Mouse (Mus musculus): ENCODE results near the gene Ptprr. TPM values are rescaled to one million over a fixed set of nuclear protein-coding genes. Genes with fewer than 3 reads are reported as not detected.
A peak's percentile ranks its signal among the peaks of the same experiment; 100 is the strongest.

Gene Ptprr
- polyA plus RNA-seq, 1 experiment from 2014 or later = 2.9 TPM

- H3K4me3 ChIP-seq (ENCODE audit: low read depth, low read length) = no peak overlapping the region
- no peaks in the 10 kb centered on the region for H3K36me3 ChIP-seq (ENCODE audit: control insufficient read depth, insufficient read depth, low read length)
- H3K27me3 ChIP-seq (ENCODE audit: control insufficient read depth, insufficient read depth, low read length) = no peaks in the 10 kb centered on the region
- 23% methylated on average over 4 of the region's 4 CpGs for WGBS
- H3K9me3 ChIP-seq (ENCODE audit: control insufficient read depth, low read length) = no peaks in the 10 kb centered on the region
- peak overlapping the region; percentile 22; the same call in 1 of the 2 replicates for H3K4me2 ChIP-seq
- H3K4me1 ChIP-seq (ENCODE audit: control insufficient read depth, insufficient read depth, low read length) = no peaks in the 10 kb centered on the region; the same call in 1 of the 2 replicates
- no peak overlapping the region for H3K27ac ChIP-seq (ENCODE audit: low read depth, low read length)
- DNase-seq (ENCODE audit: low spot score, missing footprints) = peak; percentile 91
- peak; percentile 65; the same call in 1 of the 2 replicates for ATAC-seq (ENCODE audit: low FRiP score)
- no peak overlapping the region for H3K9ac ChIP-seq (ENCODE audit: low read length)
These were observed 179.5 kb downstream of the Ptprr start for GRCm38 (mm10) chr10:116197416-116197939.

GRCm38 (mm10) chr10:116199035-116199434 lies 181.0 kb downstream of the Ptprr start:
- DNase-seq (ENCODE audit: low spot score, missing footprints) (peak; percentile 91), ATAC-seq (ENCODE audit: low FRiP score) (no peak)
- no peak overlapping the region for H3K4me3 ChIP-seq (ENCODE audit: low read depth, low read length)
- no peaks in the 10 kb centered on the region for H3K27me3 ChIP-seq (ENCODE audit: control insufficient read depth, insufficient read depth, low read length)
- no peaks in the 10 kb centered on the region for H3K36me3 ChIP-seq (ENCODE audit: control insufficient read depth, insufficient read depth, low read length)
- 20% methylated on average over 5 of the region's 5 CpGs for WGBS
- no peak overlapping the region for H3K9ac ChIP-seq (ENCODE audit: low read length)
- no peaks in the 10 kb centered on the region for H3K9me3 ChIP-seq (ENCODE audit: control insufficient read depth, low read length)
- no peaks in the 10 kb centered on the region; the same call in 1 of the 2 replicates for H3K4me1 ChIP-seq (ENCODE audit: control insufficient read depth, insufficient read depth, low read length)
- H3K27ac ChIP-seq (ENCODE audit: low read depth, low read length) = no peak overlapping the region
- H3K4me2 ChIP-seq = no peak overlapping the region

- no peak overlapping the region for H3K4me3 ChIP-seq (ENCODE audit: low read depth, low read length)
- no peaks in the 10 kb centered on the region for H3K4me1 ChIP-seq (ENCODE audit: control insufficient read depth, insufficient read depth, low read length)
- H3K36me3 ChIP-seq (ENCODE audit: control insufficient read depth, insufficient read depth, low read length) = no peaks in the 10 kb centered on the region
- H3K9ac ChIP-seq (ENCODE audit: low read length) = no peak overlapping the region
- H3K9me3 ChIP-seq (ENCODE audit: control insufficient read depth, low read length) = no peaks in the 10 kb centered on the region
- H3K4me2 ChIP-seq = no peak overlapping the region
- H3K27me3 ChIP-seq (ENCODE audit: control insufficient read depth, insufficient read depth, low read length) = no peaks in the 10 kb centered on the region
- ATAC-seq (ENCODE audit: low FRiP score) (no peak), DNase-seq (ENCODE audit: low spot score, missing footprints) (no peak)
- H3K27ac ChIP-seq (ENCODE audit: low read depth, low read length) = no peak overlapping the region
- 91% methylated on average over 8 of the region's 8 CpGs for WGBS
These were observed 183.5 kb downstream of the Ptprr start for GRCm38 (mm10) chr10:116201542-116201941.

GRCm38 (mm10) chr10:116205580-116206358 lies 187.8 kb downstream of the Ptprr start:
- H3K27ac ChIP-seq (ENCODE audit: low read depth, low read length) = no peak overlapping the region
- no peaks in the 10 kb centered on the region for H3K9me3 ChIP-seq (ENCODE audit: control insufficient read depth, low read length)
- no peak for DNase-seq (ENCODE audit: low spot score, missing footprints)
- WGBS = 67% methylated on average over 15 of the region's 15 CpGs
- no peak overlapping the region for H3K9ac ChIP-seq (ENCODE audit: low read length)
- no peak overlapping the region for H3K4me2 ChIP-seq
- no peak for ATAC-seq (ENCODE audit: low FRiP score)
- no peaks in the 10 kb centered on the region for H3K36me3 ChIP-seq (ENCODE audit: control insufficient read depth, insufficient read depth, low read length)
- no peak overlapping the region for H3K4me3 ChIP-seq (ENCODE audit: low read depth, low read length)
- no peaks in the 10 kb centered on the region for H3K4me1 ChIP-seq (ENCODE audit: control insufficient read depth, insufficient read depth, low read length)
- no peaks in the 10 kb centered on the region for H3K27me3 ChIP-seq (ENCODE audit: control insufficient read depth, insufficient read depth, low read length)

- Histone ChIP-seq H3K27ac (ENCODE audit: low read depth, low read length) (no peak overlapping the region), H3K9me3 (ENCODE audit: control insufficient read depth, low read length) (no peaks in the 10 kb centered on the region), H3K9ac (ENCODE audit: low read length) (no peak overlapping the region), H3K36me3 (ENCODE audit: control insufficient read depth, insufficient read depth, low read length) (no peaks in the 10 kb centered on the region), H3K4me1 (ENCODE audit: control insufficient read depth, insufficient read depth, low read length) (no peaks in the 10 kb centered on the region), H3K4me2 (no peak overlapping the region), H3K4me3 (ENCODE audit: low read depth, low read length) (no peak overlapping the region), H3K27me3 (ENCODE audit: control insufficient read depth, insufficient read depth, low read length) (no peaks in the 10 kb centered on the region)
- 85% methylated on average over 11 of the region's 11 CpGs for WGBS
- ATAC-seq (ENCODE audit: low FRiP score) (no peak), DNase-seq (ENCODE audit: low spot score, missing footprints) (no peak)
These were observed 188.4 kb downstream of the Ptprr start for GRCm38 (mm10) chr10:116206449-116206848.

GRCm38 (mm10) chr10:116207987-116208726 lies 190.1 kb downstream of the Ptprr start:
- Histone ChIP-seq H3K36me3 (ENCODE audit: control insufficient read depth, insufficient read depth, low read length) (no peaks in the 10 kb centered on the region), H3K4me3 (ENCODE audit: low read depth, low read length) (no peak overlapping the region), H3K27ac (ENCODE audit: low read depth, low read length) (no peak overlapping the region), H3K9ac (ENCODE audit: low read length) (peak overlapping the region; percentile 24; the same call in 1 of the 2 replicates), H3K27me3 (ENCODE audit: control insufficient read depth, insufficient read depth, low read length) (no peaks in the 10 kb centered on the region), H3K9me3 (ENCODE audit: control insufficient read depth, low read length) (no peaks in the 10 kb centered on the region), H3K4me2 (peak overlapping the region; percentile 24; the same call in 1 of the 2 replicates), H3K4me1 (ENCODE audit: control insufficient read depth, insufficient read depth, low read length) (no peaks in the 10 kb centered on the region)
- peak; percentile 92 for DNase-seq (ENCODE audit: low spot score, missing footprints)
- ATAC-seq (ENCODE audit: low FRiP score) = peak; percentile 11; the same call in 1 of the 2 replicates
- 23% methylated on average over 9 of the region's 9 CpGs for WGBS

- DNase-seq (ENCODE audit: low spot score, missing footprints) (no peak), ATAC-seq (ENCODE audit: low FRiP score) (no peak)
- no peak overlapping the region for H3K27ac ChIP-seq (ENCODE audit: low read depth, low read length)
- no peaks in the 10 kb centered on the region for H3K4me1 ChIP-seq (ENCODE audit: control insufficient read depth, insufficient read depth, low read length)
- H3K36me3 ChIP-seq (ENCODE audit: control insufficient read depth, insufficient read depth, low read length) = no peaks in the 10 kb centered on the region
- H3K4me3 ChIP-seq (ENCODE audit: low read depth, low read length) = no peak overlapping the region
- no peak overlapping the region for H3K4me2 ChIP-seq
- H3K9me3 ChIP-seq (ENCODE audit: control insufficient read depth, low read length) = no peaks in the 10 kb centered on the region
- no peak overlapping the region for H3K9ac ChIP-seq (ENCODE audit: low read length)
- 68% methylated on average over 9 of the region's 9 CpGs for WGBS
- no peaks in the 10 kb centered on the region for H3K27me3 ChIP-seq (ENCODE audit: control insufficient read depth, insufficient read depth, low read length)
These were observed 190.7 kb downstream of the Ptprr start for GRCm38 (mm10) chr10:116208727-116209115.

- Histone ChIP-seq H3K27me3 (ENCODE audit: control insufficient read depth, insufficient read depth, low read length) (no peaks in the 10 kb centered on the region), H3K9me3 (ENCODE audit: control insufficient read depth, low read length) (no peaks in the 10 kb centered on the region), H3K27ac (ENCODE audit: low read depth, low read length) (no peak overlapping the region), H3K9ac (ENCODE audit: low read length) (no peak overlapping the region), H3K36me3 (ENCODE audit: control insufficient read depth, insufficient read depth, low read length) (no peaks in the 10 kb centered on the region), H3K4me3 (ENCODE audit: low read depth, low read length) (no peak overlapping the region), H3K4me2 (no peak overlapping the region), H3K4me1 (ENCODE audit: control insufficient read depth, insufficient read depth, low read length) (no peaks in the 10 kb centered on the region)
- 19% methylated on average over 3 of the region's 3 CpGs for WGBS
- DNase-seq (ENCODE audit: low spot score, missing footprints) = no peak
- ATAC-seq (ENCODE audit: low FRiP score) = no peak
These were observed 194.1 kb downstream of the Ptprr start for GRCm38 (mm10) chr10:116212127-116212526.

Data from midbrain, embryonic 11.5 days (tissue).